Mouse (Mus musculus): ENCODE data around the gene Elmsan1. TPM values are rescaled to one million over a fixed set of nuclear protein-coding genes. Genes with fewer than 3 reads are reported as not detected.

Gene Elmsan1
- total RNA-seq, 1 experiment: 9.6 TPM

GRCm38 (mm10) chr12:84194400-84195109 is 24.1 kb downstream of the Elmsan1 start:
- in situ Hi-C loops (cut with MboI; ENCODE audit: low sequenced_read_pairs in 2 of 2, unreplicated experiment in 2 of 2): no loop called here
- no peak for TF ChIP-seq ZC3H11A (IDR thresholded peaks at IDR 0.05; ENCODE audit: borderline replicate concordance, low read depth, low read length)
- no peak for TF ChIP-seq MAFK (IDR thresholded peaks at IDR 0.05; ENCODE audit: insufficient read depth, low read depth, low read length)
- no peak for TF ChIP-seq ZNF384 (IDR thresholded peaks at IDR 0.05; ENCODE audit: low read depth, low read length)
- no peak for TF ChIP-seq CHD2 (IDR thresholded peaks at IDR 0.05; ENCODE audit: low read depth, low read length)
- TF ChIP-seq HCFC1 (IDR thresholded peaks at IDR 0.05; ENCODE audit: borderline replicate concordance, insufficient read depth, low read length): no peak
- Histone ChIP-seq H3K9ac (ENCODE audit: insufficient read depth, low read depth, low read length, poor library complexity, severe bottlenecking) (peak overlapping the region; percentile 54), H3K4me1 (ENCODE audit: control insufficient read depth in 2 of 2, insufficient read depth in 2 of 2, low read length in 2 of 2, poor library complexity in 1 of 2) (peaks cover 33 to 46% of the 10 kb centered on the region in 2 experiments), H3K9me3 (ENCODE audit: control insufficient read depth, insufficient read depth, low read depth, low read length) (no peaks in the 10 kb centered on the region), H3K4me3 (ENCODE audit: insufficient read depth in 1 of 2, low read depth in 1 of 2, low read length in 2 of 2, poor library complexity in 1 of 2, severe bottlenecking in 1 of 2) (peak overlapping the region; percentile 36 to 38; a peak in 3 of 4 replicates), H3K36me3 (ENCODE audit: control insufficient read depth, insufficient read depth, low read length, poor library complexity, severe bottlenecking) (no peaks in the 10 kb centered on the region), H3K27ac (ENCODE audit: insufficient read depth, low read depth, low read length, poor library complexity, severe bottlenecking) (peak overlapping the region; percentile 37)
- no peak for DNase-seq (ENCODE audit: low read depth, low spot score)

- peak; percentile 84 for DNase-seq (ENCODE audit: low read depth, low spot score)
- in situ Hi-C loops (cut with MboI; ENCODE audit: low sequenced_read_pairs in 2 of 2, unreplicated experiment in 2 of 2): no loop called here
- Histone ChIP-seq H3K36me3 (ENCODE audit: control insufficient read depth, insufficient read depth, low read length, poor library complexity, severe bottlenecking) (no peaks in the 10 kb centered on the region), H3K4me1 (ENCODE audit: control insufficient read depth in 2 of 2, insufficient read depth in 2 of 2, low read length in 2 of 2, poor library complexity in 1 of 2) (peaks cover 38 to 48% of the 10 kb centered on the region in 2 experiments), H3K9ac (ENCODE audit: insufficient read depth, low read depth, low read length, poor library complexity, severe bottlenecking) (peak overlapping the region; percentile 84), H3K9me3 (ENCODE audit: control insufficient read depth, insufficient read depth, low read depth, low read length) (no peaks in the 10 kb centered on the region), H3K27ac (ENCODE audit: insufficient read depth, low read depth, low read length, poor library complexity, severe bottlenecking) (peak overlapping the region; percentile 73), H3K4me3 (ENCODE audit: insufficient read depth in 1 of 2, low read depth in 1 of 2, low read length in 2 of 2, poor library complexity in 1 of 2, severe bottlenecking in 1 of 2) (peak overlapping the region; percentile 70 to 93)
- no peak for TF ChIP-seq ZC3H11A (IDR thresholded peaks at IDR 0.05; ENCODE audit: borderline replicate concordance, low read depth, low read length)
- TF ChIP-seq CHD2 (IDR thresholded peaks at IDR 0.05; ENCODE audit: low read depth, low read length): no peak
- peak; percentile 26; the same call in 1 of the 2 replicates for TF ChIP-seq HCFC1 (IDR thresholded peaks at IDR 0.05; ENCODE audit: borderline replicate concordance, insufficient read depth, low read length)
- TF ChIP-seq MAFK (IDR thresholded peaks at IDR 0.05; ENCODE audit: insufficient read depth, low read depth, low read length): peak; percentile 51; the same call in 1 of the 2 replicates
- peak; percentile 81 for TF ChIP-seq ZNF384 (IDR thresholded peaks at IDR 0.05; ENCODE audit: low read depth, low read length)
These were observed 24.9 kb downstream of the Elmsan1 start for GRCm38 (mm10) chr12:84193642-84194399.

- H3K27ac ChIP-seq (ENCODE audit: insufficient read depth, low read depth, low read length, poor library complexity, severe bottlenecking): peak overlapping the region; percentile 73; the same call in 1 of the 2 replicates
- H3K4me1 ChIP-seq (ENCODE audit: control insufficient read depth in 2 of 2, insufficient read depth in 2 of 2, low read length in 2 of 2, poor library complexity in 1 of 2): peaks cover 38 to 48% of the 10 kb centered on the region in 2 experiments
- in situ Hi-C loops (cut with MboI; ENCODE audit: low sequenced_read_pairs in 2 of 2, unreplicated experiment in 2 of 2): no loop called here
- DNase-seq (ENCODE audit: low read depth, low spot score): no peak
- H3K9me3 ChIP-seq (ENCODE audit: control insufficient read depth, insufficient read depth, low read depth, low read length): no peaks in the 10 kb centered on the region
- H3K4me3 ChIP-seq (ENCODE audit: insufficient read depth in 1 of 2, low read depth in 1 of 2, low read length in 2 of 2, poor library complexity in 1 of 2, severe bottlenecking in 1 of 2): peak overlapping the region; percentile 70 to 93
- no peaks in the 10 kb centered on the region for H3K36me3 ChIP-seq (ENCODE audit: control insufficient read depth, insufficient read depth, low read length, poor library complexity, severe bottlenecking)
- peak overlapping the region; percentile 84 for H3K9ac ChIP-seq (ENCODE audit: insufficient read depth, low read depth, low read length, poor library complexity, severe bottlenecking)
- TF ChIP-seq CHD2 (IDR thresholded peaks at IDR 0.05; ENCODE audit: low read depth, low read length) (peak; percentile 62; the same call in 1 of the 2 replicates), ZNF384 (IDR thresholded peaks at IDR 0.05; ENCODE audit: low read depth, low read length) (no peak)
These were observed 25.7 kb downstream of the Elmsan1 start for GRCm38 (mm10) chr12:84192741-84193641.

GRCm38 (mm10) chr12:84192280-84192679 is 26.4 kb downstream of the Elmsan1 start:
- Histone ChIP-seq H3K9ac (ENCODE audit: insufficient read depth, low read depth, low read length, poor library complexity, severe bottlenecking) (peak overlapping the region; percentile 84), H3K27ac (ENCODE audit: insufficient read depth, low read depth, low read length, poor library complexity, severe bottlenecking) (no peak overlapping the region), H3K9me3 (ENCODE audit: control insufficient read depth, insufficient read depth, low read depth, low read length) (no peaks in the 10 kb centered on the region), H3K4me1 (ENCODE audit: control insufficient read depth in 2 of 2, insufficient read depth in 2 of 2, low read length in 2 of 2, poor library complexity in 1 of 2) (peaks cover 36 to 51% of the 10 kb centered on the region in 2 experiments), H3K4me3 (ENCODE audit: insufficient read depth in 1 of 2, low read depth in 1 of 2, low read length in 2 of 2, poor library complexity in 1 of 2, severe bottlenecking in 1 of 2) (peak overlapping the region; percentile 70 to 93), H3K36me3 (ENCODE audit: control insufficient read depth, insufficient read depth, low read length, poor library complexity, severe bottlenecking) (no peaks in the 10 kb centered on the region; the same call in 1 of the 2 replicates)
- in situ Hi-C loops (cut with MboI; ENCODE audit: low sequenced_read_pairs in 2 of 2, unreplicated experiment in 2 of 2): no loop called here
- no peak for DNase-seq (ENCODE audit: low read depth, low spot score)
- TF ChIP-seq CHD2 (IDR thresholded peaks at IDR 0.05; ENCODE audit: low read depth, low read length): no peak
- TF ChIP-seq HCFC1 (IDR thresholded peaks at IDR 0.05; ENCODE audit: borderline replicate concordance, insufficient read depth, low read length): no peak
- TF ChIP-seq ZNF384 (IDR thresholded peaks at IDR 0.05; ENCODE audit: low read depth, low read length): no peak
- TF ChIP-seq MAFK (IDR thresholded peaks at IDR 0.05; ENCODE audit: insufficient read depth, low read depth, low read length): no peak
- TF ChIP-seq ZC3H11A (IDR thresholded peaks at IDR 0.05; ENCODE audit: borderline replicate concordance, low read depth, low read length): no peak

All from ES-E14 (cell line).